Mouse (Mus musculus) liver, embryonic 16.5 days (tissue): Measurements from ENCODE around the gene Stra6l. TPM values are rescaled to one million over a fixed set of nuclear protein-coding genes. Genes with fewer than 3 reads are reported as not detected.
A peak's percentile ranks its signal among the peaks of the same experiment; 100 is the strongest.

Source experiments
- ATAC-seq: fragments of 200-750 bp; cut with Nextera tagmentation; 2 replicates; pipeline ENCODE4 v1.8.0; 2017; ENCODE audit warnings: low read depth, mild to moderate bottlenecking, moderate number of reproducible peaks, moderate library complexity
- H3K27ac ChIP-seq: fragments of 300-500 bp; sonication (generic); 2 replicates; pipeline ENCODE4 v1.5.1; 2014; ENCODE audit warnings: mild to moderate bottlenecking, low read length
- H3K27me3 ChIP-seq: fragments of 300-500 bp; sonication (generic); 2 replicates; pipeline ENCODE4 v1.6.1; 2014; ENCODE audit warnings: low read depth, low read length, mixed read lengths; ENCODE audit not compliant: control insufficient read depth, insufficient read depth
- H3K36me3 ChIP-seq: fragments of 300-500 bp; sonication (generic); 2 replicates; pipeline ENCODE4 v1.6.1; 2014; ENCODE audit warnings: mild to moderate bottlenecking; ENCODE audit not compliant: control insufficient read depth, insufficient read depth
- H3K4me1 ChIP-seq: fragments of 300-500 bp; sonication (generic); 2 replicates; pipeline ENCODE4 v1.6.1; 2014; ENCODE audit warnings: low read depth, low read length, mixed read lengths; ENCODE audit not compliant: control insufficient read depth
- H3K4me2 ChIP-seq: fragments of 300-500 bp; sonication (generic); 2 replicates; pipeline ENCODE4 v1.6.1; 2014; ENCODE audit warnings: low read depth, low read length, mixed read lengths
- H3K4me3 ChIP-seq: fragments of 300-500 bp; sonication (generic); 2 replicates; pipeline ENCODE4 v1.5.1; 2014; ENCODE audit warnings: low read depth, mild to moderate bottlenecking, low read length
- H3K9ac ChIP-seq: fragments of 300-500 bp; sonication (generic); 2 replicates; pipeline ENCODE4 v1.6.1; 2014; ENCODE audit warnings: low read depth, low read length
- H3K9me3 ChIP-seq: fragments of 300-500 bp; sonication (generic); replicated peaks from 2 replicates; pipeline ENCODE4 v1.6.1; 2016; ENCODE audit warnings: low read length; ENCODE audit not compliant: control insufficient read depth
- whole genome bisulfite sequencing: fragments of 180-500 bp; shearing (Covaris S2); extraction: QIAGEN DNeasy Blood & Tissue Kit; methylation state at CpG from one replicate; pipeline ENCODE4 v1.1.7; 2014; ENCODE audit not compliant: insufficient replicate concordance; 5-methylcytosine and 5-hydroxymethylcytosine counted together
- polyA plus RNA-seq: library from polyadenylated mRNA; unstranded; fragments of >200 nt; fragmentation: Nextera tagmentation; extraction: Ambion mirVana; gene quantifications from 2 replicates; pipeline ENCODE4 v1.2.1, GENCODE M21; 2015

The Stra6l gene
- polyA plus RNA-seq, 1 experiment from 2014 or later = 9.4 TPM

- H3K4me3 ChIP-seq = no peak overlapping the region
- no peak for ATAC-seq
- no peak overlapping the region for H3K4me2 ChIP-seq
- no peak overlapping the region for H3K27ac ChIP-seq
- H3K9me3 ChIP-seq = no peaks in the 10 kb centered on the region
- no peaks in the 10 kb centered on the region for H3K36me3 ChIP-seq
- no peak overlapping the region for H3K9ac ChIP-seq
- peaks cover 34% of the 10 kb centered on the region for H3K27me3 ChIP-seq
- no peaks in the 10 kb centered on the region for H3K4me1 ChIP-seq
- 45% methylated on average over 13 of the region's 13 CpGs for WGBS
Measured at GRCm38 (mm10) chr4:45829907-45830759, 18.3 kb upstream of the Stra6l start.

- H3K27ac ChIP-seq = no peak overlapping the region
- no peaks in the 10 kb centered on the region for H3K36me3 ChIP-seq
- no peak overlapping the region for H3K9ac ChIP-seq
- H3K4me3 ChIP-seq = no peak overlapping the region
- 76% methylated on average over 7 of the region's 7 CpGs for whole genome bisulfite sequencing
- no peak overlapping the region for H3K4me2 ChIP-seq
- no peaks in the 10 kb centered on the region for H3K9me3 ChIP-seq
- H3K4me1 ChIP-seq = no peaks in the 10 kb centered on the region
- ATAC-seq = no peak
- peaks cover 15% of the 10 kb centered on the region for H3K27me3 ChIP-seq
Measured at GRCm38 (mm10) chr4:45831996-45832395, 16.5 kb upstream of the Stra6l start.

- peaks cover 5% of the 10 kb centered on the region; the same call in 1 of the 2 replicates for H3K27me3 ChIP-seq
- H3K9me3 ChIP-seq = no peaks in the 10 kb centered on the region
- H3K9ac ChIP-seq = no peak overlapping the region
- no peak for ATAC-seq
- H3K4me3 ChIP-seq = no peak overlapping the region
- no peaks in the 10 kb centered on the region for H3K36me3 ChIP-seq
- H3K4me2 ChIP-seq = no peak overlapping the region
- 25% methylated on average over 5 of the region's 5 CpGs for WGBS
- no peak overlapping the region for H3K27ac ChIP-seq
- H3K4me1 ChIP-seq = no peaks in the 10 kb centered on the region
Measured at GRCm38 (mm10) chr4:45833461-45833860, 15.0 kb upstream of the Stra6l start.

- no peak overlapping the region for H3K4me3 ChIP-seq
Measured at GRCm38 (mm10) chr4:45844355-45844754, 4.1 kb upstream of the Stra6l start.

GRCm38 (mm10) chr4:45846263-45846662 lies 2.2 kb upstream of the Stra6l start:
- H3K9me3 ChIP-seq = no peaks in the 10 kb centered on the region
- no peak overlapping the region for H3K4me2 ChIP-seq
- H3K27me3 ChIP-seq = no peaks in the 10 kb centered on the region
- H3K9ac ChIP-seq = no peak overlapping the region
- WGBS = 62% methylated on average over 2 of the region's 2 CpGs
- no peak overlapping the region for H3K27ac ChIP-seq
- H3K4me3 ChIP-seq = no peak overlapping the region
- no peak for ATAC-seq
- H3K36me3 ChIP-seq = no peaks in the 10 kb centered on the region
- no peaks in the 10 kb centered on the region; the same call in none of the 2 replicates for H3K4me1 ChIP-seq

More at GRCm38 (mm10) chr4:45844355-45844754, 4.1 kb upstream of the Stra6l start:
- no peaks in the 10 kb centered on the region for H3K4me1 ChIP-seq
- 35% methylated on average over 14 of the region's 14 CpGs for WGBS
- no peaks in the 10 kb centered on the region for H3K9me3 ChIP-seq
- H3K9ac ChIP-seq = no peak overlapping the region
- no peak for ATAC-seq
- H3K27me3 ChIP-seq = no peaks in the 10 kb centered on the region
- no peaks in the 10 kb centered on the region for H3K36me3 ChIP-seq
- H3K4me2 ChIP-seq = no peak overlapping the region
- no peak overlapping the region for H3K27ac ChIP-seq

GRCm38 (mm10) chr4:45848825-45849156 lies 327 bp downstream of the Stra6l start:
- 25% methylated on average over 10 of the region's 10 CpGs for WGBS
- H3K36me3 ChIP-seq = no peaks in the 10 kb centered on the region
- peak overlapping the region; percentile 24 for H3K4me2 ChIP-seq
- H3K9ac ChIP-seq = peak overlapping the region; percentile 1; the same call in 1 of the 2 replicates
- H3K27ac ChIP-seq = peak overlapping the region; percentile 74
- peak; percentile 45 for ATAC-seq
- H3K27me3 ChIP-seq = no peaks in the 10 kb centered on the region
- H3K4me1 ChIP-seq = no peaks in the 10 kb centered on the region; the same call in none of the 2 replicates
- peak overlapping the region; percentile 46 for H3K4me3 ChIP-seq
- no peaks in the 10 kb centered on the region for H3K9me3 ChIP-seq

GRCm38 (mm10) chr4:45849419-45849818 lies 955 bp downstream of the Stra6l start:
- H3K9ac ChIP-seq = no peak overlapping the region
- peak overlapping the region; percentile 74 for H3K27ac ChIP-seq
- H3K9me3 ChIP-seq = no peaks in the 10 kb centered on the region
- ATAC-seq = no peak
- peak overlapping the region; percentile 24 for H3K4me2 ChIP-seq
- 32% methylated on average over 1 of the region's 1 CpGs for WGBS
- H3K36me3 ChIP-seq = no peaks in the 10 kb centered on the region
- no peaks in the 10 kb centered on the region for H3K27me3 ChIP-seq
- H3K4me1 ChIP-seq = no peaks in the 10 kb centered on the region; the same call in none of the 2 replicates
- H3K4me3 ChIP-seq = peak overlapping the region; percentile 46

GRCm38 (mm10) chr4:45851640-45852051 lies 3.2 kb downstream of the Stra6l start:
- WGBS = 27% methylated on average over 3 of the region's 3 CpGs
- 0 out of 2 replicates have a peak overlapping the region, but pooled peaks have one; percentile 48 for H3K27ac ChIP-seq
- H3K9ac ChIP-seq = no peak overlapping the region
- H3K9me3 ChIP-seq = no peaks in the 10 kb centered on the region
- no peaks in the 10 kb centered on the region for H3K36me3 ChIP-seq
- no peaks in the 10 kb centered on the region for H3K27me3 ChIP-seq
- no peak overlapping the region for H3K4me2 ChIP-seq
- H3K4me3 ChIP-seq = no peak overlapping the region
- peak; percentile 91 for ATAC-seq
- H3K4me1 ChIP-seq = no peaks in the 10 kb centered on the region; the same call in none of the 2 replicates

GRCm38 (mm10) chr4:45853496-45854246 lies 5.2 kb downstream of the Stra6l start:
- no peak overlapping the region for H3K4me2 ChIP-seq
- no peak overlapping the region for H3K27ac ChIP-seq
- no peaks in the 10 kb centered on the region for H3K9me3 ChIP-seq
- H3K4me1 ChIP-seq = no peaks in the 10 kb centered on the region; the same call in none of the 2 replicates
- H3K27me3 ChIP-seq = no peaks in the 10 kb centered on the region
- ATAC-seq = no peak
- H3K36me3 ChIP-seq = no peaks in the 10 kb centered on the region
- WGBS = 70% methylated on average over 15 of the region's 15 CpGs
- H3K4me3 ChIP-seq = no peak overlapping the region
- H3K9ac ChIP-seq = no peak overlapping the region
